Mouse (Mus musculus) midbrain, embryonic 13.5 days (tissue): ENCODE results near the gene Calm3. TPM values are rescaled to one million over a fixed set of nuclear protein-coding genes. Genes with fewer than 3 reads are reported as not detected.
A peak's percentile ranks its signal among the peaks of the same experiment; 100 is the strongest.

Source experiments
- ATAC-seq: fragments of 200-750 bp; cut with Nextera tagmentation; 2 replicates; pipeline ENCODE4 v1.8.0; 2017; ENCODE audit warnings: mild to moderate bottlenecking, moderate TSS enrichment, moderate library complexity
- H3K27ac ChIP-seq: fragments of 300-500 bp; sonication (generic); 2 replicates; pipeline ENCODE4 v1.5.1; 2015; ENCODE audit warnings: inconsistent platforms, mild to moderate bottlenecking, moderate library complexity
- H3K27me3 ChIP-seq: fragments of 300-500 bp; sonication (generic); 2 replicates; pipeline ENCODE4 v1.6.1; 2015; ENCODE audit warnings: mild to moderate bottlenecking, inconsistent platforms
- H3K36me3 ChIP-seq: fragments of 300-500 bp; sonication (generic); 2 replicates; pipeline ENCODE4 v1.6.1; 2015; ENCODE audit warnings: mild to moderate bottlenecking, inconsistent platforms
- H3K4me1 ChIP-seq: fragments of 300-500 bp; sonication (generic); replicated peaks from 2 replicates; pipeline ENCODE4 v1.6.1; 2015; ENCODE audit warnings: inconsistent platforms
- H3K4me2 ChIP-seq: fragments of 300-500 bp; sonication (generic); replicated peaks from 2 replicates; pipeline ENCODE4 v1.6.1; 2015; ENCODE audit warnings: moderate library complexity, mild to moderate bottlenecking, inconsistent platforms
- H3K4me3 ChIP-seq: fragments of 300-500 bp; sonication (generic); replicated peaks from 2 replicates; pipeline ENCODE4 v1.5.1; 2015; ENCODE audit warnings: mild to moderate bottlenecking, inconsistent platforms
- H3K9ac ChIP-seq: fragments of 300-500 bp; sonication (generic); replicated peaks from 2 replicates; pipeline ENCODE4 v1.6.1; 2015; ENCODE audit warnings: mild to moderate bottlenecking, inconsistent platforms
- H3K9me3 ChIP-seq: fragments of 300-500 bp; sonication (generic); 2 replicates; pipeline ENCODE4 v1.6.1; 2016; ENCODE audit warnings: mild to moderate bottlenecking, inconsistent platforms
- WGBS: fragments of 180-500 bp; shearing (Covaris S2); methylation state at CpG from one replicate; pipeline ENCODE4 v1.1.7; 2015; 5-methylcytosine and 5-hydroxymethylcytosine counted together
- polyA plus RNA-seq: library from polyadenylated mRNA; unstranded; fragments of >200 nt; fragmentation: Nextera tagmentation; extraction: Ambion mirVana; gene quantifications from 2 replicates; pipeline ENCODE4 v1.2.1, GENCODE M21; 2015

Calm3 gene
- polyA plus RNA-seq, 1 experiment from 2014 or later, result 297 TPM

GRCm38 (mm10) chr7:16948923-16949458 is 25.1 kb upstream of the Calm3 start:
- no peak for ATAC-seq
- Histone ChIP-seq H3K9me3 (no peaks in the 10 kb centered on the region), H3K4me2 (peak overlapping the region; percentile 95), H3K27me3 (peaks cover 45% of the 10 kb centered on the region), H3K27ac (peak overlapping the region; percentile 80), H3K4me3 (peak overlapping the region; percentile 80), H3K36me3 (0 out of 2 replicates have a peak, but pooled peaks cover 2% of the 10 kb centered on the region), H3K4me1 (peaks cover 78% of the 10 kb centered on the region), H3K9ac (peak overlapping the region; percentile 98)
- WGBS, result 53% methylated on average over 8 of the region's 8 CpGs

- Histone ChIP-seq H3K27ac (peak overlapping the region; percentile 96), H3K36me3 (0 out of 2 replicates have a peak, but pooled peaks cover 2% of the 10 kb centered on the region), H3K9ac (peak overlapping the region; percentile 98), H3K4me1 (peaks cover 89% of the 10 kb centered on the region), H3K9me3 (no peaks in the 10 kb centered on the region), H3K4me2 (peak overlapping the region; percentile 95), H3K4me3 (peak overlapping the region; percentile 80), H3K27me3 (peaks cover 45% of the 10 kb centered on the region)
- 1% methylated on average over 4 of the region's 4 CpGs for whole genome bisulfite sequencing
- ATAC-seq, result no peak
These were observed 24.0 kb upstream of the Calm3 start for GRCm38 (mm10) chr7:16947959-16948361.

- peaks cover 90% of the 10 kb centered on the region for H3K4me1 ChIP-seq
- 11% methylated on average over 22 of the region's 22 CpGs for WGBS
- H3K27me3 ChIP-seq, result peaks cover 45% of the 10 kb centered on the region
- peak overlapping the region; percentile 80 for H3K4me3 ChIP-seq
- no peak for ATAC-seq
- H3K9ac ChIP-seq, result peak overlapping the region; percentile 98
- H3K27ac ChIP-seq, result peak overlapping the region; percentile 96
- H3K4me2 ChIP-seq, result peak overlapping the region; percentile 95
- H3K36me3 ChIP-seq, result 0 out of 2 replicates have a peak, but pooled peaks cover 2% of the 10 kb centered on the region
- H3K9me3 ChIP-seq, result no peaks in the 10 kb centered on the region
These were observed 23.5 kb upstream of the Calm3 start for GRCm38 (mm10) chr7:16947349-16947895.

GRCm38 (mm10) chr7:16946441-16947348 is 22.8 kb upstream of the Calm3 start:
- ATAC-seq, result no peak
- H3K9ac ChIP-seq, result peak overlapping the region; percentile 98
- no peaks in the 10 kb centered on the region for H3K9me3 ChIP-seq
- H3K36me3 ChIP-seq, result 0 out of 2 replicates have a peak, but pooled peaks cover 2% of the 10 kb centered on the region
- WGBS, result under 1% methylated on average over 53 of the region's 53 CpGs
- peak overlapping the region; percentile 96 for H3K27ac ChIP-seq
- peaks cover 45% of the 10 kb centered on the region for H3K27me3 ChIP-seq
- H3K4me3 ChIP-seq, result peak overlapping the region; percentile 80
- peak overlapping the region; percentile 95 for H3K4me2 ChIP-seq
- peaks cover 89% of the 10 kb centered on the region for H3K4me1 ChIP-seq

- Histone ChIP-seq H3K36me3 (0 out of 2 replicates have a peak, but pooled peaks cover 2% of the 10 kb centered on the region), H3K4me3 (peak overlapping the region; percentile 80), H3K9me3 (no peaks in the 10 kb centered on the region), H3K9ac (peak overlapping the region; percentile 98), H3K27ac (peak overlapping the region; percentile 96), H3K4me1 (peaks cover 93% of the 10 kb centered on the region), H3K27me3 (peaks cover 45% of the 10 kb centered on the region), H3K4me2 (peak overlapping the region; percentile 95)
- WGBS, result 10% methylated on average over 17 of the region's 17 CpGs
- ATAC-seq, result no peak
These were observed 21.5 kb upstream of the Calm3 start for GRCm38 (mm10) chr7:16945419-16945818.

GRCm38 (mm10) chr7:16944808-16945315 is 20.9 kb upstream of the Calm3 start:
- Histone ChIP-seq H3K27me3 (peaks cover 44% of the 10 kb centered on the region), H3K9ac (peak overlapping the region; percentile 98), H3K36me3 (0 out of 2 replicates have a peak, but pooled peaks cover 2% of the 10 kb centered on the region), H3K4me2 (peak overlapping the region; percentile 95), H3K27ac (peak overlapping the region; percentile 96), H3K4me1 (peaks cover 93% of the 10 kb centered on the region), H3K9me3 (no peaks in the 10 kb centered on the region), H3K4me3 (peak overlapping the region; percentile 80)
- no peak; the same call in 1 of the 2 replicates for ATAC-seq
- under 1% methylated on average over 22 of the region's 22 CpGs for WGBS

GRCm38 (mm10) chr7:16944061-16944807 is 20.3 kb upstream of the Calm3 start, which contains the start of gene Pnmal2:
TSS of gene Pnmal2 (plus strand) at chr7:16944682.
- no peaks in the 10 kb centered on the region for H3K9me3 ChIP-seq
- H3K4me1 ChIP-seq, result peaks cover 93% of the 10 kb centered on the region
- 0 out of 2 replicates have a peak, but pooled peaks cover 2% of the 10 kb centered on the region for H3K36me3 ChIP-seq
- ATAC-seq, result peak; percentile 90
- peak within 1 kb of the TSS; percentile 95 for H3K4me2 ChIP-seq
- H3K4me3 ChIP-seq, result peak within 1 kb of the TSS; percentile 80
- H3K27ac ChIP-seq, result peak within 1 kb of the TSS; percentile 96
- H3K27me3 ChIP-seq, result peaks cover 38% of the 10 kb centered on the region
- 10% methylated on average over 36 of the region's 36 CpGs for WGBS
- peak within 1 kb of the TSS; percentile 98 for H3K9ac ChIP-seq

- Histone ChIP-seq H3K36me3 (no peaks in the 10 kb centered on the region), H3K27me3 (peaks cover 25% of the 10 kb centered on the region), H3K4me1 (peaks cover 93% of the 10 kb centered on the region), H3K27ac (peak overlapping the region; percentile 96), H3K9me3 (no peaks in the 10 kb centered on the region), H3K9ac (no peak overlapping the region), H3K4me2 (no peak overlapping the region), H3K4me3 (no peak overlapping the region)
- no peak for ATAC-seq
- WGBS, result 45% methylated on average over 4 of the region's 4 CpGs
These were observed 18.9 kb upstream of the Calm3 start for GRCm38 (mm10) chr7:16942861-16943260.

- H3K4me3 ChIP-seq, result no peak overlapping the region
- no peaks in the 10 kb centered on the region for H3K9me3 ChIP-seq
- H3K27ac ChIP-seq, result peak overlapping the region; percentile 88
- peaks cover 71% of the 10 kb centered on the region for H3K4me1 ChIP-seq
- H3K9ac ChIP-seq, result peak overlapping the region; percentile 7; the same call in 1 of the 2 replicates
- H3K4me2 ChIP-seq, result no peak overlapping the region
- H3K27me3 ChIP-seq, result peaks cover 2% of the 10 kb centered on the region
- no peak for ATAC-seq
- WGBS, result 41% methylated on average over 7 of the region's 7 CpGs
- H3K36me3 ChIP-seq, result no peaks in the 10 kb centered on the region
These were observed 16.4 kb upstream of the Calm3 start for GRCm38 (mm10) chr7:16940292-16940691.

- ATAC-seq, result peak; percentile 92
- Histone ChIP-seq H3K27me3 (no peaks in the 10 kb centered on the region), H3K36me3 (no peaks in the 10 kb centered on the region), H3K4me2 (peak overlapping the region; percentile 43), H3K4me3 (0 out of 2 replicates have a peak overlapping the region, but pooled peaks have one; percentile 11), H3K27ac (peak overlapping the region; percentile 88), H3K9me3 (no peaks in the 10 kb centered on the region), H3K4me1 (peaks cover 64% of the 10 kb centered on the region), H3K9ac (no peak overlapping the region; the same call in 1 of the 2 replicates)
- WGBS, result 62% methylated on average over 17 of the region's 17 CpGs
These were observed 14.3 kb upstream of the Calm3 start for GRCm38 (mm10) chr7:16938117-16938791.
